Mouse (Mus musculus) intestine, embryonic 14.5 days (tissue): ENCODE results near the gene C130032M10Rik. TPM values are rescaled to one million over a fixed set of nuclear protein-coding genes. Genes with fewer than 3 reads are reported as not detected.

Source experiments
- ATAC-seq: fragments of 200-750 bp; cut with Nextera tagmentation; replicated peaks from 2 replicates; pipeline ENCODE4 v1.8.0; 2017; ENCODE audit warnings: low read depth, moderate number of reproducible peaks, moderate TSS enrichment, moderate library complexity; ENCODE audit not compliant: low FRiP score, low TSS enrichment
- DNase-seq: peaks from one replicate; pipeline ENCODE4 v3.0.0-alpha.2; 2018; ENCODE audit warnings: low spot score
- H3K27ac ChIP-seq: fragments of 300-500 bp; sonication (generic); 2 replicates; pipeline ENCODE4 v1.5.1; 2014; ENCODE audit warnings: low read depth, mild to moderate bottlenecking, control low read depth
- H3K27me3 ChIP-seq: fragments of 300-500 bp; sonication (generic); replicated peaks from 2 replicates; pipeline ENCODE4 v1.6.1; 2014; ENCODE audit warnings: low read length, control low read depth; ENCODE audit not compliant: control insufficient read depth, insufficient read depth
- H3K36me3 ChIP-seq: fragments of 300-500 bp; sonication (generic); 2 replicates; pipeline ENCODE4 v1.6.1; 2014; ENCODE audit warnings: low read length, control low read depth; ENCODE audit not compliant: control insufficient read depth, insufficient read depth
- H3K4me1 ChIP-seq: fragments of 300-500 bp; sonication (generic); replicated peaks from 2 replicates; pipeline ENCODE4 v1.6.1; 2014; ENCODE audit warnings: low read length, control low read depth, mixed read lengths; ENCODE audit not compliant: control insufficient read depth, insufficient read depth
- H3K4me2 ChIP-seq: fragments of 300-500 bp; sonication (generic); 2 replicates; pipeline ENCODE4 v1.6.1; 2014; ENCODE audit warnings: low read length
- H3K4me3 ChIP-seq: fragments of 300-500 bp; sonication (generic); 2 replicates; pipeline ENCODE4 v1.5.1; 2014; ENCODE audit warnings: low read depth, low read length, control low read depth, mixed read lengths
- H3K9ac ChIP-seq: fragments of 300-500 bp; sonication (generic); 2 replicates; pipeline ENCODE4 v1.6.1; 2014; ENCODE audit warnings: mild to moderate bottlenecking, low read length
- H3K9me3 ChIP-seq: fragments of 300-500 bp; sonication (generic); 2 replicates; pipeline ENCODE4 v1.6.1; 2016; ENCODE audit warnings: low read length, control low read depth; ENCODE audit not compliant: control insufficient read depth
- WGBS: fragments of 180-500 bp; shearing (Covaris S2); extraction: QIAGEN DNeasy Blood & Tissue Kit; methylation state at CpG from one replicate; pipeline ENCODE4 v1.1.7; 2014; 5-methylcytosine and 5-hydroxymethylcytosine counted together
- polyA plus RNA-seq: library from polyadenylated mRNA; unstranded; fragments of >200 nt; fragmentation: Nextera tagmentation; extraction: Ambion mirVana; gene quantifications from 2 replicates; pipeline ENCODE4 v1.2.1, GENCODE M21; 2014

C130032M10Rik gene
- polyA plus RNA-seq, 1 experiment from 2014 or later = not detected

DNA sequence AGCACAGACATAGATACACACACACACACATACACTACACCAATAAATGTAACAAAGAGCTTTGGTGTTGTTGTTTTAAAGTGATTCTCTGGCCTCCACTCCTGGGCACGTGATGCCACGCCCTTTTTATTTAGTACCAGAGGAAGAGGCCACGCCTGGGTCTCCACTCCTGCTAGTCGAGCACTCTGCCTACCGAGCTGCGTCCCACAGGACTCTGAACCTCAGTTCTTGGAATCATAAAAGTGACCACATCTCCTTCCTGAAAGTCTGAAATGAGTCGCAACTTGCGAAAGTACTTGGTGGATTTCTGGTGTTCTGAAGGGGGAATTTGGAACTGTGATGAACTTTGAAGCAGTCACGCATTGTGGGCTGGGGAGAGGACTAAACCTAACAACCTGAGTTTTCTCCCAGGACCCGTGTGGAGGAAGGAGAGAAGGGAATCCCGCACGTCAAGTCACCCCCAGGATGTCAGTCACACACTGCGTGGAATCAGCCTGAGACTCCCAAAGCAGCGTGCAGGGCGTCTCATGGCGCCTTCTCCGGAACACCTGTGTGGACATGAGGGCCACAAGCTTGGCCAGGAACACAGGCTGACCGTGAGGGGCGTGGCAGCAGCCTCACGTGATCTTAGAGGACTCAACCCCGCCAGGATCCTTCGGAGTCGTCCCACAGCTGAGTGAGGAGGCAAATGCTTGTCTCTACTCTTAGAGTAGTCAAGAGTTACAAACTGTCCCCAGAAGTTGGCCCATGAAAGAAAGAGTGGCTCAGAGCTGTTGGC is 27.8 kb upstream of the C130032M10Rik start:
- H3K27ac ChIP-seq = 0 out of 2 replicates have a peak overlapping the region, but pooled peaks have one; percentile 7
- DNase-seq (no peak), ATAC-seq (peak; percentile 79)
- H3K27me3 ChIP-seq = no peaks in the 10 kb centered on the region
- 77% methylated on average over 23 of the region's 23 CpGs for WGBS
- H3K4me1 ChIP-seq = no peaks in the 10 kb centered on the region
- H3K4me3 ChIP-seq = no peak overlapping the region
- H3K36me3 ChIP-seq = no peaks in the 10 kb centered on the region
- H3K9me3 ChIP-seq = no peaks in the 10 kb centered on the region
- H3K9ac ChIP-seq = no peak overlapping the region
- H3K4me2 ChIP-seq = no peak overlapping the region

DNA sequence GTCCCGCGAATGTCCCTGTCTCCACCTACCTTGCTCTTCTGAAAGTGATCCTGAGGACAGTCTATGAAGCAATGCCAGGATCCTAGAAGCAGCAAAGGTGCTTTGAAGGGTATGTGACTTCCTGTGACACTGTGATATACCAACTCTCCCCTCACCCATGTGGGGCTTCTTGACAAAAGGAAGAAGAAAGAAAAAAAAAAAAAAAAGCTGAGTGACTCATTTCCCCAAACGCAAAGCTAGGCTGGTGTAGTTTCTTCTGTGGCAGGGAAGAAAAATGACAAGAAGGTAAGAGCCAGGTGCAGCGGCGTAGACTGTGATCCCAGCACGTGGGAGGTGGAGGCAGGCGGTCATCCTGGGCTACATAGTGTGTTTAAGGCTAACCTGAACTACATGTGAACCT is 19.0 kb upstream of the C130032M10Rik start:
- Histone ChIP-seq H3K27me3 (no peaks in the 10 kb centered on the region), H3K9me3 (no peaks in the 10 kb centered on the region), H3K4me1 (no peaks in the 10 kb centered on the region), H3K9ac (no peak overlapping the region), H3K27ac (no peak overlapping the region), H3K36me3 (no peaks in the 10 kb centered on the region), H3K4me2 (no peak overlapping the region), H3K4me3 (no peak overlapping the region)
- no peak for DNase-seq
- ATAC-seq = no peak
- 79% methylated on average over 7 of the region's 7 CpGs for WGBS

DNA sequence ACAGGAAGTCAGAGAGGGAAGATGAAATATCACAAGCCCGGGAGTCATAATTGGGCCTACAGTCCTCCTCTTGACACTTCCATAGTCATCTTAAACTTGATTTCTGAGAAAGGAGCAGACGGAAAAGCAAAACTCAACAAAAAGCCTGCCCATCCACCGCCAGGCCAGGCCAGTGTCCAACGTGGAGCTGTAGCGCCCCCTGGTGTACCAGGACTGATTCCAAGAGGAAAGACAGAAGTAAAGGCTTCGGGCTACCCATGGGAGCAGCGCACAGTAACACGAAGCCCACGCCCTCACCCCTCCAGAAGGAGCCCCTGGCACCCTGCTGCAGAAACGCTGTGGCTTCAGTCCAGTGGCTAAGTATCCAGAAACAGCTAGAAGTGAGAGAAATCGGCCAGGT is 17.3 kb upstream of the C130032M10Rik start:
- H3K27me3 ChIP-seq = no peaks in the 10 kb centered on the region
- H3K27ac ChIP-seq = no peak overlapping the region
- H3K36me3 ChIP-seq = no peaks in the 10 kb centered on the region
- no peak overlapping the region for H3K9ac ChIP-seq
- H3K4me3 ChIP-seq = no peak overlapping the region
- H3K9me3 ChIP-seq = no peaks in the 10 kb centered on the region
- peak; percentile 15; the same call in 1 of the 2 replicates for ATAC-seq
- DNase-seq = peak; percentile 99
- no peaks in the 10 kb centered on the region for H3K4me1 ChIP-seq
- WGBS = 6% methylated on average over 11 of the region's 11 CpGs
- H3K4me2 ChIP-seq = no peak overlapping the region

DNA sequence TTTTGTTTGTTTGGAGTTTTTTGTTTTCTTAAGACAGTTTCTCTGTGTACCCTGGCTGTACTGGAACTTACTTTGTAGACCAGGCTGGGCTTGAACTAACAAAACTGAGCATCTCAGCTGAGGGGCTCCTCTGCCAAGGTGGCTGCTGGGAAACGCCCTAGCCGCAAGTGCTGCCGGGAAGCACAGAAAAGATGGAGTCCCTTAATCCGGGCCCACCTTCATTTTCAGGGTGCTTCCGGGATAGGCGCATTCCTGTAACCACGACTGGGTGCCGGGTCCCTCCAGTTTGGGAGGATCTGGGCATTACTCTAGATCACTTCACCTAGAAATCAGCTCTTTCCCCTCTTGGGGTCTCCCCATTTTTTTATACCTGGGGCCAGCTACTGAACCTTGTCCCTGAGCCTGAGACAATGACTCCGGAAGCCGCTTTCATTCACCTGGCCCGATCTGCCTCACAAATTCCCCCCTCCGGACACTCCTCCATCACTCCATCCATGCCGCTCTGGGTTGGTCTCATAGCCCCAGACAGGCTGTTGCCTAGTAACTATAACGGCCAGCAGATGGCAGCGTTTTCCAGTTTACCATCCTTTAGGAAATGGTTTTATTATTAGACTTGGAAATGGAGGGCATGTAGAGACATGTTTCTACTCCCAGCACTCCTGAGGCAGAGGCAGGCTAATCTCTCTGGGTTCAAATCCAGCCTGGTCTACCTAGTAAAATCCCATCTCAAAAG is 15.5 kb upstream of the C130032M10Rik start:
- no peak overlapping the region for H3K9ac ChIP-seq
- no peak overlapping the region for H3K4me2 ChIP-seq
- WGBS = 19% methylated on average over 15 of the region's 15 CpGs
- DNase-seq (peak; percentile 75), ATAC-seq (peak; percentile 33; the same call in 1 of the 2 replicates)
- H3K27me3 ChIP-seq = no peaks in the 10 kb centered on the region
- H3K4me1 ChIP-seq = no peaks in the 10 kb centered on the region
- H3K4me3 ChIP-seq = no peak overlapping the region
- no peaks in the 10 kb centered on the region for H3K9me3 ChIP-seq
- H3K27ac ChIP-seq = no peak overlapping the region
- H3K36me3 ChIP-seq = no peaks in the 10 kb centered on the region

GRCm38 (mm10) chr9:114501111-114501510 is 14.4 kb upstream of the C130032M10Rik start:
- no peaks in the 10 kb centered on the region for H3K27me3 ChIP-seq
- no peaks in the 10 kb centered on the region for H3K36me3 ChIP-seq
- H3K4me1 ChIP-seq = no peaks in the 10 kb centered on the region
- WGBS = 92% methylated on average over 7 of the region's 7 CpGs
- DNase-seq (no peak), ATAC-seq (no peak)
- no peak overlapping the region for H3K27ac ChIP-seq
- H3K9me3 ChIP-seq = no peaks in the 10 kb centered on the region
- no peak overlapping the region for H3K4me3 ChIP-seq
- H3K4me2 ChIP-seq = no peak overlapping the region
- no peak overlapping the region for H3K9ac ChIP-seq

DNA sequence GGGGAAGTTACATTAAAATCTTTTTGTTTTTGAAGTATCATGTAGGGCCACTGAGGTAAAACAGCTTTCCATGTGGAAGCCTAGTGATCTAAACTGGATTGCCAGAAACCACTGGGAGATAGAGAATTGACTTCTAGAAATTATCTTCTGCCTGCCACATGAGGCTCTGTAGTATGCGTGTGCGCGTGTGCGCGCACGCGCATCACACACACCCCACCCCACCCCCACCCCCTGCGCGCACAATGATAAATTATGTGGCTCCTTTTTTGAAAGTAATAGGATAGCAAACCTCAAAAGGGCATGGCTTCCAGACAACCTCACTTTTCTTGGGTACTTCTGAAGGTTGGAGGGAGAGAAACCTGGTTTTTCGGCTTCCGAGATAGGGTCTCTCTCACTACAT is 13.6 kb upstream of the C130032M10Rik start:
- DNase-seq = no peak
- no peak for ATAC-seq
- no peaks in the 10 kb centered on the region for H3K27me3 ChIP-seq
- H3K4me3 ChIP-seq = no peak overlapping the region
- H3K4me2 ChIP-seq = no peak overlapping the region
- H3K36me3 ChIP-seq = no peaks in the 10 kb centered on the region
- no peak overlapping the region for H3K27ac ChIP-seq
- no peaks in the 10 kb centered on the region for H3K9me3 ChIP-seq
- H3K9ac ChIP-seq = no peak overlapping the region
- WGBS = 96% methylated on average over 11 of the region's 11 CpGs
- H3K4me1 ChIP-seq = no peaks in the 10 kb centered on the region

DNA sequence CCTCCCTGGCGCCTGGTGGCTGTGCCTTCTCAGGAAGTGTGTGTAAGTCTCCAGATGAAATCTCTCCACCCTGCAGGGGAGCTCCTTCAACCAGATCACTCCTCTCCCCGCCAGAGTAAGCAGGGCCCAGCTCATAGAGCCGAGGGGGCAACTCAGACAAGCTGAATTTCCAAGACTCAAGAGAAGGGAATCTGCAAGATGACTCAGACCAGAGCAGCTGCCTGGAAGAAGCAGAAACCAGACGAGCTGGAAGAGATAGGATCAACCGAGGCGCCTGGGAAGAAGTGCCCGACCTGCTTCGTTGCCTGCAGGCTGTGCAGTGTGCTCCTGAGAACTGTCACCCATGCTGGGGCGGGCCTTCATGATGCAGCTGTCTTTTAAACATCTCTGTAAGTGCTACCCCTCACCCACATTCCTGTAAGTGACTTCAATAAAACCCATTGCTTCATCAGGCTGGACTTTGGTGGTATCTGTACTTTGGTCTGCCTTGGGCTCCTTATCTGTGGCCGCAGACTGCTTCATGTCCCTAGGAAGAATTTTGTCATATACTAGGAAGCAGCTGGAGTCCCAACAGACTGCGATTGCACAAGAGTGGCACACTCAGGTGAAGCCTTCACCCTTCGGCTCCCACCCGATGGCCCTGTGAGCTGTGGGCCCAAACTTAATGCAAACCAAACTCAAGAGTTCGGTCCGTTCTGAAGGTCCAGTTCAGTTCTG is 12.6 kb upstream of the C130032M10Rik start:
- Histone ChIP-seq H3K9ac (no peak overlapping the region), H3K27me3 (no peaks in the 10 kb centered on the region), H3K4me1 (no peaks in the 10 kb centered on the region), H3K27ac (no peak overlapping the region), H3K4me3 (no peak overlapping the region), H3K36me3 (no peaks in the 10 kb centered on the region), H3K4me2 (no peak overlapping the region), H3K9me3 (no peaks in the 10 kb centered on the region)
- ATAC-seq (peak; percentile 54; the same call in 1 of the 2 replicates), DNase-seq (no peak)
- whole genome bisulfite sequencing = 62% methylated on average over 15 of the region's 15 CpGs

DNA sequence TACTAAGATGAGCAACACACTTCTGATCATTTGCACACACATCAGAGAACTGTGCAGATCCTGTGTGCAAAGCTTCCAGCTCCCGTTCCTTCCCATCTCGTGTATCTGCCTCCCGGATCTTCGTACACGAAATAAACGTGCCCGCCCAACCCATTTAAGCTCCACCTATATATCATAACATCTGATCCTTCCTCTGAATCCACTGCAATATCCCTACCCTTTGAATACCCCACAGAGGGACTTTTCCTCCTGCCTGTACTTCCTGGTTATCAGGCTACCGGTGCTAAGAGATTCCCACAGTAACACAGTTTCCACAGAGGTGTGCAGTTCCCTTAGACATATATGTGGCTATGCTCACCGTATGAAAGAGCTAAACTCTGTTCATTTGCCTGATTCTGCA is 10.7 kb upstream of the C130032M10Rik start, which contains the start of gene Ccr4:
Gene Ccr4 (minus strand): TSS at position 101 of the 400 bp plus-strand sequence.
- no peaks in the 10 kb centered on the region for H3K9me3 ChIP-seq
- H3K27me3 ChIP-seq = no peaks in the 10 kb centered on the region
- H3K27ac ChIP-seq = no peak within 1 kb of the TSS
- H3K4me2 ChIP-seq = no peak within 1 kb of the TSS
- no peaks in the 10 kb centered on the region for H3K36me3 ChIP-seq
- DNase-seq (no peak), ATAC-seq (no peak)
- 90% methylated on average over 9 of the region's 9 CpGs for WGBS
- H3K9ac ChIP-seq = no peak within 1 kb of the TSS
- H3K4me3 ChIP-seq = no peak within 1 kb of the TSS
- H3K4me1 ChIP-seq = no peaks in the 10 kb centered on the region
